Mouse (Mus musculus) monocyte, adult 2 months (primary cell): ENCODE results near the gene Hist1h3i.
"Not testable (repeated sequence)": the region's sequence is repeated elsewhere in the genome, so short reads cannot be mapped to it uniquely, and the experiment has no call there.

Source experiments
- DNase-seq, 2 experiments: peaks; one replicate each; pipeline ENCODE4 v3.0.0; 2022; ENCODE audit warnings: low spot score in 2 of 2, low read depth in 1 of 2

Gene Hist1h3i

DNA sequence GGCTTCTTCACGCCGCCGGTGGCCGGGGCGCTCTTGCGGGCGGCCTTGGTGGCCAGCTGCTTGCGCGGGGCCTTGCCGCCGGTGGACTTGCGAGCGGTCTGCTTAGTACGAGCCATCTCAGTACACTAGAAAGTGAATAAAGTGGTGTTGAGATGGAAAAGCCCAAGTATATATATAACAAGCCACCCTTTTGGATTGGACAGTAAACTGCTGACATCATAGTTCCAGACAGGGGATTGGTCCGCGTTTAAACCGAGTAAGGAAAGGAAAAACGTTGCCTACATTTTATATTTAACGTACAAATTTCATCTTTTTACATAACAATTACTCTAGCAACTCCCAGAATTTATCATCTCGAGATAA lies at the start of gene Hist1h3i:
Gene Hist1h3i, minus strand, starts transcription at position 116 of the 363 bp plus-strand sequence.
- DNase-seq = peak; percentile 24 to 54

- DNase-seq = not testable (repeated sequence)
Measured at GRCm38 (mm10) chr13:21831418-21832394, 48.5 kb upstream of the Hist1h3i start, which contains the start of gene Hist1h4n. Hist1h4n (minus strand) TSS chr13:21832196.

GRCm38 (mm10) chr13:21830344-21830743 lies 47.2 kb upstream of the Hist1h3i start:
- DNase-seq = no peak

GRCm38 (mm10) chr13:21828511-21828910 lies 45.3 kb upstream of the Hist1h3i start:
- DNase-seq = no peak

DNA sequence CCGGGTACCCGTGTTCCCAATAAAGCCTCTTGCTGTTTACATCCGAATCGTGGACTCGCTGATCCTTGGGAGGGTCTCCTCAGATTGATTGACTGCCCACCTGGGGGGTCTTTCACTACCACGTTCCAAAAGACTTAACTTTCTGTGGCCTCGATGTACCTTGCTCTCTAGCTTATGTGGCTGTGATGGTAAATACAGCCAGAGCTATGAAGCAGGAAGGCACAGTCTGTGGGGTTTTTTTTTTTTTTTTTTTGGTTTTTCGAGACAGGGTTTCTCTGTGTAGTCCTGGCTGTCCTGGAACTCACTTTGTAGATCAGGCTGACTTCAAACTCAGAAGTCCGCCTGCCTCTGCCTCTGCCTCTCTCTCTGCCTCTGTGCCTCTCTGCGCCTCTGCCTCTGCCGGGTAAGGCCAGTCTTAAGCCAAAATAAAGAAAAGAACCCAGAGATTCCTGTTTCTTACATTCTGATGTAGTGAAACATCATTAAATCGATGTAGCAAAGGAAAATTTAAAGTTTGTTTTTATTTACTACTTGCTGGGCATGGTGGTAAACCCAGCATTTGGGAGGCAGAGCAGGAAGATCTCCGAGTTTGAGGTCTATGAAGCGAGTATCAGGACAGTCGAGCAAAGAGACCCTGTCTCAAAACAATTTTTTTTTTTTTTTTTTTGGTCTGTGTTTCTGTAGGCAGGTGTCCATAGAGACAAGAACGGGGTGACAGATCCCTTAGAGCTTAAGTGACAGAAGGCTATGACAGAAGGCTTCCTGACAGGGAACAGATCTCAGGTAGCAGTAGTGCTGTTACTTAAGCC lies 37.1 kb upstream of the Hist1h3i start:
- DNase-seq = not testable (repeated sequence)

DNA sequence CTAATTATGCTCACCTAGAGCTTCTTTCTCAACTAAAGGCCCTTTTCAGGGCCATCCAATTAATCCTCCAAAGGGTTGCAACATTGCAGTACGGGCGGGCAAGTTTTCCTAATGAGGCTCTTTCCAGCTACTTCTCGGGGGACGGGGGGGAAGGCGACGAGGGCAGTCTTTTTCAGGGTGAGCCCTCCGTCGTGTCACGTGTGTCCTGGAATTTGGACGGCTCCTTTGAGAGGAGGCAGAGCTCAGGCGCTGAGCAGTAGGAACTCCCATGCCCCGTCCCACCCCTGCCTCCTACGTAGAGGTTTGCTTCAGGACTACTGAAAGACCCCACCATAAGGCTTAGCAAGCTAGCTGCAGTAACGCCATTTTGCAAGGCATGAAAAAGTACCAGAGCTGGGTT lies 28.9 kb upstream of the Hist1h3i start:
- DNase-seq = not testable (repeated sequence)

GRCm38 (mm10) chr13:21811539-21811938 lies 28.4 kb upstream of the Hist1h3i start, which contains the start of gene Hist1h4m:
Hist1h4m (plus strand) TSS chr13:21811746.
- peak in 1 of 2 experiments; percentile 21 for DNase-seq

GRCm38 (mm10) chr13:21811074-21811473 lies 27.9 kb upstream of the Hist1h3i start:
- DNase-seq = not testable (repeated sequence)

- DNase-seq = not testable (repeated sequence)
Measured at GRCm38 (mm10) chr13:21810073-21810472, 26.9 kb upstream of the Hist1h3i start, which contains the start of the genes Hist1h2bq and Hist1h2ao. Hist1h2bq (minus strand) TSS chr13:21810197. Hist1h2ao (plus strand) TSS chr13:21810465.

DNA sequence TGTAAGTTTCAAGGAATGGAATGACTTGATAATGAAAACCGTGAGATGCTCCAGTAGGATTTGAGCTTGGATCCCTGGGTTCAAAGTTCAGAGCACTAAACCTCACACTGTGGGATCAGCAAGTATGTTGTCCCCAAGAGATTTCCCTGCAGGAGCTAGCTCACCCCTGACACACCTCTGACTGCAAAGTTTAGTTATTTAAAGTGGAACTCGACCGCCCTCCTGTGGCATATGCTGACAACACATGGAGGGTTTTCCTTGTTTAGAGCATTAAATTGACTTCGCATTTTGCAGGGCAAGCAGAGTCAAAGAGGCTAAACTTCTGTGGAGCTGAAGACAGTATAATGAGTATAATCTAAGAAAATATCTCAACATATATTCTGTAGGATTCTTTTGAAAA lies 19.9 kb upstream of the Hist1h3i start:
- DNase-seq = not testable (repeated sequence)

DNA sequence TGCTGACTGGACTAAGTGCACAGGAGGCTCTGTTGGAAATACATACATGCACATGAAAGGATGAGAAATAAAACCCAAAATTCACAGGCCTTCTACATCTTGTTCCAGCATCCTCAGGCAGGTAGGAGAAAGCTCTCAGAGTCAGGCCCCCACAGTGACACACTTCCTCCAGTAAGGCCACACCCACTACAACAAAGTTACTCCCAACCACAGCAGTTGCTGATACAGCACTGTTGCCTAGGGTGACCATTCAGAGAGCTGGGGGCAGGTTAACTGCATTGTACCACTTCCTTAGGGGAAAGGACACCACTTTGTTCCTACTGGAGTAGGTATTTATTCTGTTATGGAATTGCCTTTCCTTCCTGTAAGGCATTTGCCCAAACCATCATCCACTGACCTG lies 14.0 kb upstream of the Hist1h3i start:
- DNase-seq = not testable (repeated sequence)

DNA sequence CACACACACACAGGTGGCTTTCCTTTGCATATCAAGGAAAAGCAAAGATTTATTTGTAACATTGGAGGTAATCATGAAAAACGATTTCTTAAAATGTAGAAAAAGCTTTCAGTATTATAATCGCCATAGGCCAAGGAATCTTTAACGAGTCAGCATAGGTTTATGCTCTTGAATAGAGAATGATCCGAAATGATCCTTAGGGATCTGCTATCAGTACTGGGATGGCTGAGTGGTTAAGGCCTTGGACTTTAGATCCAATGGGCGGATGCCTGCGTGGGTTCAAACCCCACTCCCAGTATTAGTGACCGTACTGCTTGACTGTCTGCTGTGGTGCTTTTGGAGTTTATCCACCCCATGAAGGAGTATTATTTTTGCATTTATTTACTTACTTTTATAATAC lies 12.4 kb upstream of the Hist1h3i start:
- DNase-seq = no peak

DNA sequence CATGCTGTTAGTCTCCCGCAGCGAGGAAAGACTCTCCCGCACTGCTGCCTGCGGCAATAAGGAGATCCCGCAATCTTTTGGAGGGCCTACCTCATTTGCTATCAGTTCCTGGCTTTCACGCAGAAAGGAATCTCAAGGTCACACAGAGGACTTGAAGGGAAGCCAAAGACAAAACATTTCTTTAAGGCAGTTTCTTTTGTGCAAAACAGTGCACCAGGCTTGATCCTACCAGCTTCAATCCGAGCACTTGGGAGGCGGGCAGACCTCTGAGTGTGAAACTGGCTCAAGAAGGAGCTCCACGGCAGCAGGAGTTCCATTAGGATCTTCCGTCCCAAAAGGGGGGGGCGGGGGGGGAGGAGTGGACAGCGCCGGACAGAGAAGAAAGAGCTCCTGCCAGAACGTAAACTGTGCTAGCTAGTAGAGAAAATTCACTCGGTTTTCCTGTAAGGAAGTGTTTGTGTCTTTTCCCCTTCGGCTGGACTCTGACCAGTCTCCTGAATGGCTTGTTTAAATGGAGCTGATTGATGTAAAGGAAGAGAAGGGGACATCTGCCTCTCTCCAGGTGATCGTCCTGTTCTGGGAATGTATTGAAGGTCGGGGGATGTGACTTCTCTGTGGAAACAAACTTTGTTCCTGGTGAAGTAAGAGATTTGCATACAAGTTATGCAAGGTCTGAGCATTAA lies 7.6 kb upstream of the Hist1h3i start:
- DNase-seq = no peak

DNA sequence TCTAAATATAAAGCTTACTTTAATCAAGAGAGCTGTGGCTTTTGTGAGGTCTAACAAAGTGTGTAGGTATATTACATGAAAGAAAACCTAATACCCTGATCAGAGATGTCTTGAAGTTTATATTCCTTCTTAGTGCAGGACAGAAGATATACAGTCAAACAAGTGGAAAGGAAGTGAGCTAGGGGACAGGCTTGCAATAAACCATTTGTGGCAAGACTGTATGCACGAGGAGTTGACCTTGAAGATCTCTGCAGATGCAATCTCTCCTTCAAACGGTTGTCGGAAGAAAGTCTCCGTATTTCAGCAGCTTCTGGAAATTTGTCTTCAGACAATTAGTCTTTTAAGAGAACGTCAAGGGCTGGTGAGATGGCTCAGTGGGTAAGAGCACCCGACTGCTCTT lies 6.8 kb upstream of the Hist1h3i start:
- DNase-seq = no peak

DNA sequence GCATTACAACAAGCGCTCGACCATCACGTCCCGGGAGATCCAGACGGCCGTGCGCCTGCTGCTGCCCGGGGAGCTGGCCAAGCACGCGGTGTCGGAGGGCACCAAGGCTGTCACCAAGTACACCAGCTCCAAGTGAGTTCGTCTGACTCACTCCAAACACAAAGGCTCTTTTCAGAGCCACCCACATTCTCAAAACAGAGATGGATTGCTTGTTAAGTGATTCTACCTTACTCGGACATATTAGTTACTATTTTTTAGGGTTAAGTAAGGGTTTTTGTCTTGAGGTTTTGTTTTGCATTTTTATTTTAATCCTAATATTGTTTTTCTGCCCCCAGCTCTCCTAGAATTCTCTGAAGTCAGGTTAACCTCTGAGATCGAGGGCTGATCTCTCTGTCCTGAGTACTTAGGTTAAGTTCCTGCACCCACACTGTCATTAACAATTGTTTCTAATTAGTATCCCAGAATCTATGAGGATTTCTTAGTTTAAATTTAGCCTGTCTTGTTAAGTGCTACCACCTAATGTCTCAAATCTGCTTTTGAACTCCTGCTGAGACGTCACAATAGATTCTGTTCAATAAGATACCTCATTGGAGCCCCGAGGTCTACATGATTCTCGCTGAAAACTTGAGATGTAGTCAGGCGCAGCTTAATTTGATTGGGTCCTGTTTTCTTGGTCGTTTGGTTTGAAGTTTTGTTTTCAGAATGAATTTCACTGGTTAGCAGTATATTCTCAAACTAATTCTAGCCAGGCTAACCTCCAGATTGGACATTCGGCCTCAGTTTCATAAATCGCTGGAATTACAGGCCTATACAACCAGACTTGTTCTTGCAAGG lies 4.8 kb upstream of the Hist1h3i start:
- DNase-seq = no peak

DNA sequence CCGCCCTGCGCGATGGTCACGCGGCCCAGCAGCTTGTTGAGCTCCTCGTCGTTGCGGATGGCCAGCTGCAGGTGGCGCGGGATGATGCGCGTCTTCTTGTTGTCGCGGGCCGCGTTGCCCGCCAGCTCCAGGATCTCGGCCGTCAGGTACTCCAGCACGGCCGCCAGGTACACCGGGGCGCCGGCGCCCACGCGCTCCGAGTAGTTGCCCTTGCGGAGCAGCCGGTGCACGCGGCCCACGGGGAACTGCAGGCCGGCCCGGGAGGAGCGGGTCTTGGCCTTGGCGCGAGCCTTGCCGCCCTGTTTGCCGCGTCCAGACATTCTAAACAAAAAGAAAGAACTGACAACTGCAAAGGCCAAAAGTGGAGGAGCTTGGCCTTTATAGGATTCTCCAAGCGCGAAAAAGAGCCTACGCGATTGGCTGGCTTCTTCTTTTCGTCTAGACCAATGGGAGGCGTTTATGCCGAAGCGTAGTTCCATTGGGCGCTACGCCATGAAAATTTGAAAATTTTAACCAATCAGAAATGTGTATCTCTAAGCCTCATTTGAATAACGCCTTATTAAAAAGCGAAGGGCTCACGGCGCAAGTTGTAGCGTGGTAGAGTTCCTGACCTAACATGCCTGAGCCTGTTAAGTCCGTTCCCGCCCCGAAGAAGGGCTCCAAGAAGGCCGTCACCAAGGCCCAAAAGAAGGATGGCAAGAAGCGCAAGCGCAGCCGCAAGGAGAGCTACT lies 3.9 kb upstream of the Hist1h3i start, which contains the start of the genes Hist1h2an and Hist1h2bp:
Gene Hist1h2an, minus strand, starts transcription at position 320 of the 731 bp plus-strand sequence.
Gene Hist1h2bp, plus strand, starts transcription at position 563 of the 731 bp plus-strand sequence.
- DNase-seq = peak; percentile 74 to 84

DNA sequence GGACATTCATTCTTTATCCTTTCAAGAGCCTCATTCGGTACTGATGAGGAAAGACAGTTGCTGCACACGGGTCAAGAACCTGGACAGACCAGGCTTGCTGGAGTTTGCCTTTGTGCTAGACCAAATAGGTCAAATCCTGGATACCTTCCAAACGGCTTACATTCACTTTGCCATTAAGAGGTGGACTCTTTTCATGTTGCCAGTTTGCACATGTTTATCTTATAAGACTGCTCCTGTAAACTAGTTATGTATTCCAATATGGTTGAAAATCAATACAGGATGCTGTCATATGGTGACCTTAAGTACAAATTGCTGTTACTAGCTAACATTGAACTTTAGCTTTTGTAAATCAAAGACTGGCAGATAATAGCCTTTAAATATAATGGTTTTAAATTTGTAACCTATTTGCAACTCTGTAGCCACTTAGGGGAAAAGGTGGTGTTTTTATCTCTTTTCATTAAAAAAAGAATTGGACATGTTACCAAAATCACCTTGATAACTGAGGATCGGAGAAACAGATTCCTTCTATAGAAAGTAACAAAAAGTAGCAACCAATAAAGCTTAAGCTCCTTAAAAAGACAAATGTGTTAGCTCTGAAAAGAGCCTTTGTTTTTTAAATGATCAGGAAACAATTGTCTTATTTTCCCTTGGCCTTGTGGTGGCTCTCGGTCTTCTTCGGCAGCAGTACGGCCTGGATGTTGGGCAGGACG lies 3.2 kb upstream of the Hist1h3i start:
- DNase-seq = no peak

GRCm38 (mm10) chr13:21784311-21784710 lies 1.1 kb upstream of the Hist1h3i start:
- DNase-seq = no peak
